Mouse (Mus musculus): ENCODE measurements around the gene Slc38a4. TPM values are rescaled to one million over a fixed set of nuclear protein-coding genes. Genes with fewer than 3 reads are reported as not detected.

Gene Slc38a4
- polyA plus RNA-seq, 1 experiment from 2014 or later: 20.5 TPM

- no peaks in the 10 kb centered on the region for H3K9me3 ChIP-seq (ENCODE audit: control insufficient read depth, low read length)
- 0 out of 2 replicates have a peak overlapping the region, but pooled peaks have one; percentile 2 for H3K4me3 ChIP-seq (ENCODE audit: low read depth, low read length)
- H3K4me2 ChIP-seq (ENCODE audit: low read depth, low read length, severe bottlenecking): peak overlapping the region; percentile 19; the same call in 1 of the 2 replicates
- ATAC-seq (replicated peaks; ENCODE audit: low FRiP score) (no peak), DNase-seq (ENCODE audit: low spot score) (no peak)
- no peaks in the 10 kb centered on the region for H3K36me3 ChIP-seq (ENCODE audit: control insufficient read depth, insufficient read depth, low read length)
- H3K27ac ChIP-seq (ENCODE audit: low read depth, low read length): no peak overlapping the region
- 71% methylated on average over 12 of the region's 12 CpGs for WGBS
- H3K4me1 ChIP-seq (replicated peaks; ENCODE audit: control insufficient read depth, insufficient read depth, low read length): no peaks in the 10 kb centered on the region
- no peak overlapping the region for H3K9ac ChIP-seq (ENCODE audit: low read length)
- H3K27me3 ChIP-seq (ENCODE audit: control insufficient read depth, insufficient read depth, low read length): no peaks in the 10 kb centered on the region
Observed at GRCm38 (mm10) chr15:97002752-97003151, 53.0 kb downstream of the Slc38a4 start.

GRCm38 (mm10) chr15:97001886-97002285 is 53.9 kb downstream of the Slc38a4 start:
- no peak for ATAC-seq (replicated peaks; ENCODE audit: low FRiP score)
- no peaks in the 10 kb centered on the region for H3K36me3 ChIP-seq (ENCODE audit: control insufficient read depth, insufficient read depth, low read length)
- no peak overlapping the region for H3K4me3 ChIP-seq (ENCODE audit: low read depth, low read length)
- 92% methylated on average over 7 of the region's 7 CpGs for WGBS
- no peaks in the 10 kb centered on the region for H3K4me1 ChIP-seq (replicated peaks; ENCODE audit: control insufficient read depth, insufficient read depth, low read length)
- no peaks in the 10 kb centered on the region for H3K9me3 ChIP-seq (ENCODE audit: control insufficient read depth, low read length)
- DNase-seq (ENCODE audit: low spot score): no peak
- H3K27ac ChIP-seq (ENCODE audit: low read depth, low read length): no peak overlapping the region
- H3K9ac ChIP-seq (ENCODE audit: low read length): no peak overlapping the region
- H3K4me2 ChIP-seq (ENCODE audit: low read depth, low read length, severe bottlenecking): no peak overlapping the region
- H3K27me3 ChIP-seq (ENCODE audit: control insufficient read depth, insufficient read depth, low read length): no peaks in the 10 kb centered on the region

DNA sequence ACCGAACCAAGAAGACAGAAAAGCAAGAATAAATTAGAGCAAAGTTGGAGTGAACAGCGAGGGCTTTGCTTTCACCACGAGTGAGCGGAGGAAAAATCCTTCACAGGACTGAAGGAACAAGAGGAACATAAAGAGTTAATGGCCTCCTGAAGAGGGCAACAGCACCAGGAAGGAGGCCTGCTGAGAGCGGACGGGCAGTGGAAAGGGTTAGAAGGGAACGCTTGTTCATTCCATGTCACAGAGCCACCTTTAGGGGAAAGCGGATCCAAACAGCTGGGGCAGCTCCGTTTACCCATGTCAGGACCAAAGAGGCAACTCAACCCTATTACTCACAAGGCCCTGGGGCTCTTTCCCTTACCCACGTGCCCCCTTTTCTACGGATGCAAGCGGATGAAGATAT is 54.3 kb downstream of the Slc38a4 start:
- H3K4me3 ChIP-seq (ENCODE audit: low read depth, low read length): no peak overlapping the region
- DNase-seq (ENCODE audit: low spot score) (no peak), ATAC-seq (replicated peaks; ENCODE audit: low FRiP score) (no peak)
- H3K9me3 ChIP-seq (ENCODE audit: control insufficient read depth, low read length): no peaks in the 10 kb centered on the region
- H3K36me3 ChIP-seq (ENCODE audit: control insufficient read depth, insufficient read depth, low read length): no peaks in the 10 kb centered on the region
- no peak overlapping the region for H3K27ac ChIP-seq (ENCODE audit: low read depth, low read length)
- H3K4me1 ChIP-seq (replicated peaks; ENCODE audit: control insufficient read depth, insufficient read depth, low read length): no peaks in the 10 kb centered on the region
- no peak overlapping the region for H3K9ac ChIP-seq (ENCODE audit: low read length)
- H3K4me2 ChIP-seq (ENCODE audit: low read depth, low read length, severe bottlenecking): no peak overlapping the region
- WGBS: 62% methylated on average over 12 of the region's 12 CpGs
- H3K27me3 ChIP-seq (ENCODE audit: control insufficient read depth, insufficient read depth, low read length): no peaks in the 10 kb centered on the region

DNA sequence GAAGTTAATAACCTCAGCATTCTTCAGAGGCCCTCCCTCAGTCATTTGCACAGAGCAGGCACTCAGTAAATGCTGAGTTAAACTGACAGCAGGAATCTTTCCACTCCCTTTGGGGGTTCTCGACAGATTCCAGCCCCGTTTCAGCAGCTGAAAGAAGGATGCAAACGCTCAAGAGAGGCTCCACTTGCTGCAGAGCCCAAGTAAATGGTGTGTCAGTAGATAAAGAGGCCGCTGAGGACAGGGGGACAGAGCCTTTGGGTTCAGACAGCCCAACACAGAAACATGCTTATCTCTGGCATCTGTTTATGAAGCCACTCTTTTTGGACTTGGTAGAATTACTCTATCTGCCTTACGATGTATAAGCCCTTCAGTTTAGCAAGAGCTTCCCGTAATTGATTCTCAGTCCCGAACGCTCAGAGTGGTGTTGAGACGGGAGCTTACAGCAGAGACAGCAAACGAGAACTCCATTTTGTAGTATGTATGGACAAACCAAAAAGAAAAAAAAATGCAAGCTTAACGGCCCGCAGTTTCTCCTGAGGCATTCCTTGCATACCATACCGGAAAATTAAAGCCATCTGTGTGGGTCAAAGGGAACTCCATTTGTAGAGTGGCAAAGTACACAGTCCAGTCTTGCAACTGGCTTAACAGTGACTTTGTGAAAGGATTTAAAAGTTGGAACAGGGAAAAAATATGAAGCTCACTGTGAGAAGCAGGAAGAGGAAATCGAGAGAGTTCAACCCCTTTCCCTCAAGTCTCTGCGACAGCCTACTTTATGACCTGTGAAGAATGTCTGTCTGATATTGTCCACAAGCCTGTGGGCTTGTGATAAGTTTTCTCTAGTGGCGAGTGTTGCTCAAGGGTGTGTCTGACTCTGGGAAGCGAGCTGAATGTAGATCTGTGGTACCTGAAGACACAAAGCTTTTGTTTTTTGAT is 55.2 kb downstream of the Slc38a4 start:
- Histone ChIP-seq H3K27ac (ENCODE audit: low read depth, low read length) (peak overlapping the region; percentile 53), H3K9ac (ENCODE audit: low read length) (no peak overlapping the region), H3K27me3 (ENCODE audit: control insufficient read depth, insufficient read depth, low read length) (no peaks in the 10 kb centered on the region), H3K4me3 (ENCODE audit: low read depth, low read length) (no peak overlapping the region), H3K9me3 (ENCODE audit: control insufficient read depth, low read length) (no peaks in the 10 kb centered on the region), H3K36me3 (ENCODE audit: control insufficient read depth, insufficient read depth, low read length) (no peaks in the 10 kb centered on the region), H3K4me2 (ENCODE audit: low read depth, low read length, severe bottlenecking) (no peak overlapping the region), H3K4me1 (replicated peaks; ENCODE audit: control insufficient read depth, insufficient read depth, low read length) (no peaks in the 10 kb centered on the region)
- 67% methylated on average over 17 of the region's 17 CpGs for WGBS
- ATAC-seq (replicated peaks; ENCODE audit: low FRiP score) (no peak), DNase-seq (ENCODE audit: low spot score) (no peak)

GRCm38 (mm10) chr15:96999401-96999800 is 56.4 kb downstream of the Slc38a4 start:
- Histone ChIP-seq H3K27me3 (ENCODE audit: control insufficient read depth, insufficient read depth, low read length) (no peaks in the 10 kb centered on the region), H3K27ac (ENCODE audit: low read depth, low read length) (no peak overlapping the region), H3K36me3 (ENCODE audit: control insufficient read depth, insufficient read depth, low read length) (no peaks in the 10 kb centered on the region), H3K4me3 (ENCODE audit: low read depth, low read length) (no peak overlapping the region), H3K4me1 (replicated peaks; ENCODE audit: control insufficient read depth, insufficient read depth, low read length) (no peaks in the 10 kb centered on the region), H3K9me3 (ENCODE audit: control insufficient read depth, low read length) (no peaks in the 10 kb centered on the region), H3K4me2 (ENCODE audit: low read depth, low read length, severe bottlenecking) (no peak overlapping the region), H3K9ac (ENCODE audit: low read length) (no peak overlapping the region)
- ATAC-seq (replicated peaks; ENCODE audit: low FRiP score) (no peak), DNase-seq (ENCODE audit: low spot score) (no peak)
- WGBS: 85% methylated on average over 12 of the region's 12 CpGs

DNA sequence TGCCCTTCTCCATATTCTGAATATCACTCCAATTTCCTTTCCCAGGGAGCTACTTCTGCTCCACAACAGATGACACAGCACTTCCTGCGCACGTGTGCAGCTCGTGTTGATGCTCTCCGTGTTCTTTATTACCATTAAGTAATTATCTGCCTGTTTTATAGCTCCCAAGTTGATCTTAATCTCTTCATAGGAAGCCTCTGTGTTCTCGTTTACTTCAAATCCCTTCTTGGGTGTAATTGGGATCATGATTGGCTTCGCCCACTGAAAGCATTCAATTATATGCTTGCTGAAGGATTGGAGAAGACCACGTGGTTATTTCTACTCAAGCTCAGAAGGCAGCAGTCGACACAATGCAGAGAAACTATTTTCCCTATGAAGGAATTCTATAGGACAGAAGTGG is 70.1 kb downstream of the Slc38a4 start:
- H3K9me3 ChIP-seq (ENCODE audit: control insufficient read depth, low read length): no peaks in the 10 kb centered on the region
- WGBS: 59% methylated on average over 8 of the region's 8 CpGs
- H3K9ac ChIP-seq (ENCODE audit: low read length): no peak overlapping the region
- H3K4me3 ChIP-seq (ENCODE audit: low read depth, low read length): no peak overlapping the region
- no peak overlapping the region for H3K4me2 ChIP-seq (ENCODE audit: low read depth, low read length, severe bottlenecking)
- no peaks in the 10 kb centered on the region for H3K27me3 ChIP-seq (ENCODE audit: control insufficient read depth, insufficient read depth, low read length)
- H3K36me3 ChIP-seq (ENCODE audit: control insufficient read depth, insufficient read depth, low read length): no peaks in the 10 kb centered on the region
- ATAC-seq (replicated peaks; ENCODE audit: low FRiP score) (no peak), DNase-seq (ENCODE audit: low spot score) (no peak)
- H3K4me1 ChIP-seq (replicated peaks; ENCODE audit: control insufficient read depth, insufficient read depth, low read length): no peaks in the 10 kb centered on the region
- no peak overlapping the region for H3K27ac ChIP-seq (ENCODE audit: low read depth, low read length)

DNA sequence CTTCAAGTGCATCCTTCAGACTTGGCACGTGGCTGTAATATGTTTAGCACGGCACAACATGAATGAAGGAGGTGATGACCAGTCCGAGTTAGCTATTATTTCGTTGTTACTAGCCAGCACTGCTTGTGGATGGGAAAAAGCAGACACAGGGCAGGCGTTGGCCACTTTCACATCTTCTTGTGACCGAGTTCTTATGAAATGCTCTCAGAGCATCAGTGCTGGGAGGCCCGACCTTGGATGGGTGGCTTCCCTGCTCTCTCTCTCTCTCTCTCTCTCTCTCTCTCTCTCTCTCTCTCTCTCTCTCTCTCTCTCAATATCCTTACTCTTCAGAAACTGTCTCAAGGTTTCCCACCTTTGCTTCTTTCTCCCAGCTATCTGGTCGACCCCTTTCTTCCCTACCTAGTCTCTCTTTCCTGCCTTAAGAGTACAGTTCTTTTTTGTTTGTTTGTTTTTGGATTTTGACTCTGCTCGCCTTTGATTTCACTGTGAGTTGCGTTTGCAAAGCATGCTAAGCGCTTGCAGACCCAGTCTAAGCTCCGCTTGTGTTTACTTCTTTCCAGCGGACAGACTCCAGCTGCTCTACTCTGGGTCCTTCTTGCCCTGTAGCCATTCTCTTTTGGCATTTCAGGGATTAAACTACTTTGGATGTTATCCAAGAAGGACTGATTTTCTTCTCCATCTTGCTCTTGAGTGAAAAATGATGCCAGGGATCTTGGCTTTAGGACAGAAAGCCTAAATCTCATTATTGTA is 72.0 kb downstream of the Slc38a4 start:
- Histone ChIP-seq H3K36me3 (ENCODE audit: control insufficient read depth, insufficient read depth, low read length) (no peaks in the 10 kb centered on the region), H3K27ac (ENCODE audit: low read depth, low read length) (no peak overlapping the region), H3K9ac (ENCODE audit: low read length) (no peak overlapping the region), H3K9me3 (ENCODE audit: control insufficient read depth, low read length) (no peaks in the 10 kb centered on the region), H3K27me3 (ENCODE audit: control insufficient read depth, insufficient read depth, low read length) (no peaks in the 10 kb centered on the region), H3K4me2 (ENCODE audit: low read depth, low read length, severe bottlenecking) (no peak overlapping the region), H3K4me3 (ENCODE audit: low read depth, low read length) (no peak overlapping the region), H3K4me1 (replicated peaks; ENCODE audit: control insufficient read depth, insufficient read depth, low read length) (no peaks in the 10 kb centered on the region)
- ATAC-seq (replicated peaks; ENCODE audit: low FRiP score) (no peak), DNase-seq (ENCODE audit: low spot score) (no peak)
- WGBS: 89% methylated on average over 13 of the region's 13 CpGs

- no peak overlapping the region for H3K4me2 ChIP-seq (ENCODE audit: low read depth, low read length, severe bottlenecking)
- WGBS: 91% methylated on average over 9 of the region's 9 CpGs
- no peak overlapping the region for H3K9ac ChIP-seq (ENCODE audit: low read length)
- H3K4me3 ChIP-seq (ENCODE audit: low read depth, low read length): no peak overlapping the region
- no peaks in the 10 kb centered on the region for H3K36me3 ChIP-seq (ENCODE audit: control insufficient read depth, insufficient read depth, low read length)
- no peak for ATAC-seq (replicated peaks; ENCODE audit: low FRiP score)
- DNase-seq (ENCODE audit: low spot score): no peak
- no peaks in the 10 kb centered on the region for H3K9me3 ChIP-seq (ENCODE audit: control insufficient read depth, low read length)
- no peak overlapping the region for H3K27ac ChIP-seq (ENCODE audit: low read depth, low read length)
- no peaks in the 10 kb centered on the region for H3K4me1 ChIP-seq (replicated peaks; ENCODE audit: control insufficient read depth, insufficient read depth, low read length)
- H3K27me3 ChIP-seq (ENCODE audit: control insufficient read depth, insufficient read depth, low read length): no peaks in the 10 kb centered on the region
Observed at GRCm38 (mm10) chr15:96975125-96975524, 80.6 kb downstream of the Slc38a4 start.
